Mouse (Mus musculus) gastrocnemius, postnatal 14 days (tissue): Measurements from ENCODE around the gene Gng12. TPM values are rescaled to one million over a fixed set of nuclear protein-coding genes. Genes with fewer than 3 reads are reported as not detected.
A peak's percentile ranks its signal among the peaks of the same experiment; 100 is the strongest.
"Not testable (repeated sequence)": the region's sequence is repeated elsewhere in the genome, so short reads cannot be mapped to it uniquely, and the experiment has no call there.

Experiments used
- DNase-seq: peaks from one replicate; pipeline ENCODE4 v3.0.0; 2021; ENCODE audit warnings: mixed read lengths
- intact Hi-C: fragments of 180-260 bp; cut with DNase I; formaldehyde crosslinking; loops from one replicate; pipeline ENCODE4 v1.15.1; 2025; ENCODE audit warnings: low total_unique reads
- total RNA-seq, 2 experiments: library from RNA; stranded (reverse); gene quantifications; 2 replicates each; pipeline ENCODE4 v1.2.3; 2021

Gene Gng12
- total RNA-seq, 2 experiments from 2014 or later, result 34.3 to 35.0 TPM

- no peak for DNase-seq
- intact Hi-C loops, result no loop called here
Measured at GRCm38 (mm10) chr6:66945004-66945356, 48.8 kb downstream of the Gng12 start.

GRCm38 (mm10) chr6:66948111-66948510, 51.9 kb downstream of the Gng12 start:
- DNase-seq, result no peak
- intact Hi-C loops, result no loop called here

- intact Hi-C loops, result no loop called here
- DNase-seq, result no peak
Measured at GRCm38 (mm10) chr6:66948848-66949247, 52.7 kb downstream of the Gng12 start.

- intact Hi-C loops, result loop anchor here (5.0 kb wide), 1 partner anchor 110 kb away; no protein-coding TSS in a partner anchor
- no peak for DNase-seq
Measured at GRCm38 (mm10) chr6:66951726-66952418, 55.7 kb downstream of the Gng12 start.

GRCm38 (mm10) chr6:66953951-66954519, 57.8 kb downstream of the Gng12 start:
- intact Hi-C loops, result loop anchor here (5.0 kb wide), 1 partner anchor 112 kb away; no protein-coding TSS in a partner anchor

GRCm38 (mm10) chr6:66955089-66955657, 59.0 kb downstream of the Gng12 start:
- DNase-seq, result peak; percentile 24
- intact Hi-C loops, result no loop called here

More at GRCm38 (mm10) chr6:66953951-66954519, 57.8 kb downstream of the Gng12 start:
- DNase-seq, result no peak

GRCm38 (mm10) chr6:66958466-66959235, 62.5 kb downstream of the Gng12 start:
- intact Hi-C loops, result no loop called here

GRCm38 (mm10) chr6:66962582-66963043, 66.4 kb downstream of the Gng12 start:
- DNase-seq, result peak; percentile 20
- intact Hi-C loops, result loop anchor here (5.0 kb wide), 2 partner anchors 70 to 195 kb away; no protein-coding TSS in a partner anchor

More at GRCm38 (mm10) chr6:66958466-66959235, 62.5 kb downstream of the Gng12 start:
- no peak for DNase-seq

- intact Hi-C loops, result loop anchor here (5.0 kb wide), 2 partner anchors 69 to 194 kb away; no protein-coding TSS in a partner anchor
- DNase-seq, result no peak
Measured at GRCm38 (mm10) chr6:66963068-66963467, 66.9 kb downstream of the Gng12 start.

GRCm38 (mm10) chr6:66963651-66964050, 67.5 kb downstream of the Gng12 start:
- not testable (repeated sequence) for DNase-seq
- intact Hi-C loops, result loop anchor here (5.0 kb wide), 2 partner anchors 69 to 194 kb away; no protein-coding TSS in a partner anchor

GRCm38 (mm10) chr6:66964222-66964621, 68.0 kb downstream of the Gng12 start:
- intact Hi-C loops, result loop anchor here (5.0 kb wide), 2 partner anchors 68 to 193 kb away; no protein-coding TSS in a partner anchor
- peak; percentile 15 for DNase-seq

- intact Hi-C loops, result no loop called here
- no peak for DNase-seq
Measured at GRCm38 (mm10) chr6:66965203-66965602, 69.0 kb downstream of the Gng12 start.

- intact Hi-C loops, result no loop called here
- no peak for DNase-seq
Measured at GRCm38 (mm10) chr6:66967788-66968187, 71.6 kb downstream of the Gng12 start.

GRCm38 (mm10) chr6:66969446-66969845, 73.2 kb downstream of the Gng12 start:
- DNase-seq, result no peak
- intact Hi-C loops, result no loop called here

- no peak for DNase-seq
- intact Hi-C loops, result no loop called here
Measured at GRCm38 (mm10) chr6:66972300-66972699, 76.1 kb downstream of the Gng12 start.

GRCm38 (mm10) chr6:66973180-66973579, 77.0 kb downstream of the Gng12 start:
- intact Hi-C loops, result no loop called here
- no peak for DNase-seq

GRCm38 (mm10) chr6:66975522-66975921, 79.3 kb downstream of the Gng12 start:
- intact Hi-C loops, result no loop called here
- no peak for DNase-seq

GRCm38 (mm10) chr6:66979197-66979596, 83.0 kb downstream of the Gng12 start:
- intact Hi-C loops, result no loop called here

GRCm38 (mm10) chr6:66980040-66980439, 83.8 kb downstream of the Gng12 start:
- DNase-seq, result no peak
- intact Hi-C loops, result no loop called here

More at GRCm38 (mm10) chr6:66979197-66979596, 83.0 kb downstream of the Gng12 start:
- no peak for DNase-seq

- intact Hi-C loops, result no loop called here
Measured at GRCm38 (mm10) chr6:66981366-66981765, 85.2 kb downstream of the Gng12 start.

More at GRCm38 (mm10) chr6:66981366-66981765, 85.2 kb downstream of the Gng12 start:
- no peak for DNase-seq
